Mouse (Mus musculus): ENCODE data around the gene Eng. TPM values are rescaled to one million over a fixed set of nuclear protein-coding genes. Genes with fewer than 3 reads are reported as not detected.

Eng gene
- total RNA-seq, 2 experiments from 2014 or later: 97.9 to 99.9 TPM

DNA sequence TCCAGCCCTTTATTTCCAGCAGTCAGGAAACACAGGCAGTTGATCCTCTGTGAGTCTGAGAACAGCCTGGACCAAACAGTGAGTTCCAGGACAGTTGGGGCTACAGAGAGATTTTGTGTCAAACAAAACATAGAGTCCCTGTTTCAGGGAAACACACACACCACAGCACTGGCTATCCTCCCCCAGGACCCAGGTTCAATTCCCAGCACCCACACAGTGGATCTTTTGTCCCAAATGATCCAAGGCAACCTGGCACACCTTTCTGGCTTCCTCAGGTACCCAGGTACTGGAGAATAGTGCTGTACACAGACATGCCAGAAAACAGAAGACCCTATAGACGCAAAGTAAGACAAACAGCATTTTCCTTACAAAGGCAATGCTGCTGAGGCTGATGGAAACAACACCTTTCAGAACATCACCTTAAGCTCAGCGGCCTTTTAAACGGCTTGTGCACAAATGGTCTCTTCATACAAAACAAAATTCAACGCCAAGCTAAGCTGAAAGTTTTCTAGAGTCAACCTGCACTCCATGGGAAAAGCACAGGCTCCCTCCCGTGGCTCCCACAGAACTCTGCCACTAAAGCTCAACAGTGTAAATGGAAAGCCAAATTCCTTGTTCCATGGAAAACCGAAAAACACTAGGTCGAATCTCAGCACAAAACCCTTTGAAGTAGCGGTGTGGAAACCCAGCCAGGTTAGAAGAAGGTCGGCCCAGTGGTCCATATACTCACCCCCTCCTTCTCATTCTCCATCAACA lies 65.1 kb downstream of the Eng start:
- DNase-seq: no peak

DNA sequence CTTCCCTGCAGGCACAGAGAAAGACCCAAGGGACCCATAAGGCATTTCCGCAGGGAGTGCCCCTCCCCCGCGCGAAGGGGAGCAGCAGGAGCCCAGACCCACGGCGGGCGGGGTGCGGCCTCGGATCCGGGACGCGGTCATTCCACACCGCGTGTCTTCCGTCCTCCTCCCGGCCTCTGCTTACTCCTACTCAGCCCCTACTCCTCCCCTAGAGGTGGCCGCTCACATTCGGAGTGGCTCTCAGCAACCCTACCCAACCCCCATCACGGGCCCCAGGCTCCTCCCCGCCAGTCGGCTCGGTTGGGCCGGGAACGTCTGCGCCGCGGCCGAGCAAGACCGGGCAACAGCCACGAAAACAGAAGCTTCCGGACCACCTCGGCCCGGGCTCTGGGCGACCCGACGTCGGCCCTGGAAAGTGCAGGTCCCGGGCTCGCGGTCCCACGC lies 65.7 kb downstream of the Eng start:
- DNase-seq: peak; percentile 84

DNA sequence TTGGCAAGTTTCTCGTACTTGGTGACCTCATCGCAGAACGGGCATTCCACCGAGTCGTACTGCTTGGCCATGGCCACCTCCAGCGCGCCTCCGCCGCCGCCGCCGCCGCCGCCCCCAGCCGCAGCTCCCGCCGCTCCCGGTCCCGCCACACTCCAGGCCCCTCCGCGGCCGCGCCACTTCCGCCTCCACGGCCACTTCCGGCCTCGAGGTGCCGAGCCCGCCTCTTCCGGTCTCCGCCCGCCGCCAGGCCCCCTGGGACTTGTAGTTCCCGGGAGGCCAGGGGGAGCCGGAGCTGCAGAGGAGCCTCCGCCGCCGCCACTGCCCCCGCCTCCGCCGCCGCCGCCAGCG lies 66.2 kb downstream of the Eng start:
- peak; percentile 97 for DNase-seq

DNA sequence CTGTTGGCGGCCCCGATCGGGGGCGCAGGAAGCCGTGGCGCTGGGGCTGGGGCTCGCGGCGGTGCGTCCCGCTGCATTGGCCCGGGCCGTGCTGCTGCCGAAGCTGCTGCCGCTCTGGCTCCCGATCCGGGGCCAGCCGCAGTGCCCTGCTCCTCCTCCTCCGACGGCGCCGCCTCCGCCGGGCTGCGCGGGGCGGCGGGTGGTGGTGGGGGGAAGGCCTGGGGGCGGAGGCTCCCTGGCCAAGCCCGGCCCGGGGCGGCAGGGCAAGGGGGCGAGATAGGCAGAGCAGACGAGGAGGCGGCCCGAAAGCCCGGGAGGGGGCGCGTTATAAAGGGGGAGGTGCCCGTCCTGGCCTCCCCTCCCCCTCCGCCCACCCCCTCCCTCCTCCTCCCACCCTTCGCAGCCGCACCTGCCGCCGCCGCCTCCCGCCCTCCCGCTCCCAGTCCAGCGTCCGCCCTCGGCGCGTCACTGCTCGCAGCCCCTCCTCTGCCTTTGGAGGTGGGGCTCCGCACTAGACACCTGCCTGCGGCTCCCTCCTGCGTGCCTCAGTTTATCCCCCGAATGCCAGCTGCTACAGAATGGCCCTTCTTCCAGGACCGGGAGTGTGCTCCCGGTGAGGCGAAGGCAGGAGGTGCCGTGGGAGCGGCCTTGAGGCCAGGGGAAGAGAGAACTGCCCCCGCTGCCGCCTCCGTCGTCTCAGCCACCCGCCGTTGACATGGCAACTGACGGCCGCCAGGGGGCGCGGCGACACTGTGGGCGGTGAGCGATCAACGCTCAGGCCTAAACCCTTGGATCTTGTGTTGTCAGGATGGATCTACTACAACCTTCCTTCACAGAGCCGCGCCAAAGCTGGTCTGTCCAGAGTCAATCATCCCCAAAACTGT lies 66.8 kb downstream of the Eng start, which contains the start of gene Cdk9:
Cdk9 (minus strand) TSS at position 143 of the 884 bp plus-strand sequence.
- DNase-seq: peak; percentile 96

DNA sequence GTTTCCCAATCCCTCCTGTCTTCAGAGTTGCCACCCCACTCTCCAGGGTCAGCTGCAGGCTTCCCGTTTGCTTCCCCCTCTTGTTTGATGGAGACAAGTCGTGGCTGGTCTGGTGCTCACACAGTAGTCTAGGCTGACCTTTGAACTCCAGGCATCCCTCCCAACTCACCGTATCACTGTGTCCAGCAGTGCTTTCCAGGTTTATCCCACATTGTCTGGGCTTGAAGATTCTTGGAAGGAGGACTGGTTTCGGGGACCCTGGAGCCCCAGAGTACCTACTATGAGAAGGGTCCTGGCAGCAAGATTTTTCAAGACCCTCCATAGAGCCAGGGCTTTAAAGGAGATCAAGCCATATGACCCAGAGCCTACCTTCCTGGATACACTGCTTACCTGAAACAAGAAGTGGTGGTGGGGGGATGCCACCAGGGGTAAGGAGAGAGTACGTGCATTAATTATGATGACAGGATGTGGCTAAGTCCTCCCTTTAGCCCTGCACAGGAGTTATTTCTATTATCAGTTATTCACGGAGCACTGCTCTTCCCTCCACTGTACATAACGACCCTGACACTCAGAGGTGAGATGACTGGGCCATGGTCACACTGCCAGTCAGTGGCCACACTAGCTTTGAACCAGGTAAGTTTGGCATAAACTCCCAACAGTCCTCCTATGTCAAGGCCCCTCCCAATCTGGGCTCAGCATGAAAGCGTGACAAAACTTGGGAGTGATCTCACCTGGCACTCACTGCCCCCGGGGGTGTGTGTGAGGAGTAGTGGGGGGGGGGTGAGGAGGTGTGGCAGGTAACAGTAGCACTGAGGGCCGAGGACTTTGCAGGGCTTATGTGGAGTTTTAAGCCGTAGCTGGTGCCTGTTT lies 68.0 kb downstream of the Eng start:
- no peak for DNase-seq

DNA sequence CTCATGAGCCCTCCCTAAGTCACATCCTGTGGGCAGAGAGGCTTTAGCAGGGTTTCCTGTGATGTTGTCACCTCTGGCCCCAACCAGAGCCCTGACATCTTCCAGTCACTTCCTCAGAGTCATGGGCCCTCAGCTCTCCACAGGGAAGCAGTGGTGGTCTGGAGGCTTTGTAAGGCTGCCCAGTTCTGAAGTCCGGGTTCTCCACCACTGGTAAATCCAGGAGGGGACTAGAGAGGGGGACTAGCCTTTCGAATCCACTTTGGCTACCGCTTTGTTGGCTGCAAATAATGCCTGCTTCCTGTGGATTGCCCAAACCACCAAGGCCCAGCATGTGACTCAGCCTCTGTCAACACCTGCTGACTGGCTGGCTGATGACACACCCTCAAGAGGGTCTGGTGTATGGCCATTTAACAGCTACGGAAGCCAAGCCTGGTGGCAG lies 68.6 kb downstream of the Eng start:
- no peak for DNase-seq

DNA sequence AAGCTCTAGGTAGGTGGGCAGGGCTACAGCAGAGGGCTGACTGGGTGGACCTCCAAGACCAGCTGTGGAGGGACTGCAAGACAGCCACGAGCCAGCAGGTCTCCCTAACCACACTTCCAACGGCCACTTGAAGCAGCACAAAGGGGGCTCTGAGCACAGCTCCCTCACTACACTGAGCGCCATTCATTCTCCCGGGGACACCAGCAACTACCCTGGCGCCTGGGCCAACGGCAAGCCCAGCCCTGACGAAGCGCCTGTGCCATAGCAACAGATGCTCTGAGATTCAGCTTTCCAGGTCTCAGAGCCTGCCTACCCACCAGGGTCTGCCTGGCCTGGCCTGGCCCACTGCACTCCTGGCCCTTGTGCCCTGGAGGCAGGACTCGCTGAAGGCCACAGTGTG lies 72.4 kb downstream of the Eng start:
- no peak for DNase-seq

DNA sequence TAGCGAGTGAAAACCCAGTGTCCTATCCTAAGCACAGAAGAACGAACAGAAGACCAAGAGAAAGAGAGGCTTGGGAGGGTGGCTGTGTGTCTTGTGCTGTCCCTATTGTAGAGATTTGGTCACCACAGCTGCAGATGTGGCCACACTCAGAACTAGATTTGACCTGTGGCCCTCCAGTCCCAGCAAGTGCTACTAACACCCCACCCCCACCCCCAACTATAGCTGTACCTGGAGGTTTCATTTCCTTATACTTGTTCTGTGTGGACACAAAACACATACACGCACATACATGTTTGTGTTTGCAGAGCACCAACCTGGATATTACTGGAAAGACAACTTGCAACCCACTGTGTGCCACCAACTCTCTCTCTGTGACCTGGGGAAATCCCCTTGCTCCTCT lies 73.7 kb downstream of the Eng start:
- no peak for DNase-seq

DNA sequence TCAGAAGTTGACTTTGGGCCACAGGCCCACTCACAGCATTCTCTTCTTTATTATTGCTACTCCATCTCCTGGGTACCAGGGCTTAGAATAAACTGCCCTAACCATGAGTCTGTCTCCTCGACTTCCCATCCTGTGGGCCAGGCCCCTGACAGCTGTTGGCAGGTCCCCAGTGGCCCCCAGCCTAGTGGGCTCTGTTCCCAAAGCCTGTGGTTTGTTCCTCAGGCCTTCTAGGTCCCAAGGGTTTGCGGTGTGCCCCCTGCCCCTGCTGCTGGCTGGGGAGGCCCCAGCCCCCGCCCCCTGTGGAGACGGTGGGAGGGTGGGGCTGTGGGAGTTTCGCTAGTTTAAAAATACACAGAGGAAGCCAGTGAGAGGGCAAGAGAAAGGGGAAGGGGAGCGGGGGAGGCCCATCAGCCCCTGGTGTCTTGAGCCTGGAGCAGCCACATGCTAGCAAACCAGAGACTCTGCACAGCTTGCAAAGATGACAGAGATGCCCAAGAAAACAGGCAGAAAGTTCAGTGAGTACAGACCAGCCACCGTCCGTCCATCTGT lies 74.4 kb downstream of the Eng start, which contains the start of gene Sh2d3c:
Sh2d3c (plus strand) TSS at position 375 of the 549 bp plus-strand sequence.
- no peak for DNase-seq

DNA sequence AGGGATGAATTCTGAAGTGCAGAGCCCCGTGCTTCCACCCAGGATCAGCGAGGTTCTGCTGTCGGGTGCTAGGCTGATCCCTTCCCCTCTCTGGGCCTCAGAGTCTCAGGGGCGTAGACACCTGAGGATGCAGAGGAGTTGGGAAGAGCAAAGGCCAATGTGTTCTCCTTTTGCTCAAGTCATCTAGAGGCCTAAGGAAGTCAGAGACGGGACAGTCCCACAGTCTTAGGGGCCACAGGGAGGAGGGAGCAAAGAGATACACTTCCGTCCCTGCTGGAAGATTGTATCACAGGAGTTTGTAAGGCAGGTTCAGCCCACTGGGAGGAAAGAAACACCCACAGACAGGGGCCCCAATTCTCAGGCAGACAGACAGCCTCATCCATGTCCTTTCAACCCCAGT lies 75.7 kb downstream of the Eng start:
- DNase-seq: no peak

DNA sequence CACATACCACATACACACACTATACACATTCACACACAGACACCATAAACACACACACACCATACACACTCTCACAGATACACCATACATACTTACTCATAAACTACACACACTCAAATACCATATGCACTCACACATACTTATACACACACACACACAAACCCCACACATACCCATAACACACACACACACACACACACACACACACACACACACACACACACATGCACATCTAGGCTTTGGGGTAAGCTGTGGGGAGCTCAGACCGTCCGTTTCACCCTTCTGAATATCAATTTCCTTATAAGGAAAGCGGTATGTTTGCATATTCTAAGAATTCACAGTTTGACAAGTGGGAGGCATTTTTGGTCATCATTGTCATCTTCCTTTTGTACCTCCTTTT lies 76.2 kb downstream of the Eng start:
- DNase-seq: no peak

DNA sequence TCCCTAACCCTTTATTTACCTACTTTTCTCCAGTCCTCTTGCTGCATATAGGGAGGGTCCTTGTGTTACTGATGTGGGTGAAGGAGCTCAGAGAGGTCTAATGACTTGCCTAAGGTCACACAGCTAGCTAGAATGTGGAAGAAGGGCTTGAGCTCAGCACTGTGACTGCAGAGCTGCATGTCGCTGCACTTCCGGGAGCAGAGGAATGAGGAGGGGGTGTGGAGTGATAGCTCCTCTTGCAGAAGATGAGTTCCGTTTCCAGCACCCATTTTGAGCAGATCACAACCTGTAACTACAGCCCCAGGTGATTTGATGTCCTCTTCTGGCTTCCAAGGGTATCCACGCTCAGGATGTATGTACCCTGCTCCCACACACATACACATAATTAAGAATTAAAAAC lies 77.8 kb downstream of the Eng start:
- no peak for DNase-seq

DNA sequence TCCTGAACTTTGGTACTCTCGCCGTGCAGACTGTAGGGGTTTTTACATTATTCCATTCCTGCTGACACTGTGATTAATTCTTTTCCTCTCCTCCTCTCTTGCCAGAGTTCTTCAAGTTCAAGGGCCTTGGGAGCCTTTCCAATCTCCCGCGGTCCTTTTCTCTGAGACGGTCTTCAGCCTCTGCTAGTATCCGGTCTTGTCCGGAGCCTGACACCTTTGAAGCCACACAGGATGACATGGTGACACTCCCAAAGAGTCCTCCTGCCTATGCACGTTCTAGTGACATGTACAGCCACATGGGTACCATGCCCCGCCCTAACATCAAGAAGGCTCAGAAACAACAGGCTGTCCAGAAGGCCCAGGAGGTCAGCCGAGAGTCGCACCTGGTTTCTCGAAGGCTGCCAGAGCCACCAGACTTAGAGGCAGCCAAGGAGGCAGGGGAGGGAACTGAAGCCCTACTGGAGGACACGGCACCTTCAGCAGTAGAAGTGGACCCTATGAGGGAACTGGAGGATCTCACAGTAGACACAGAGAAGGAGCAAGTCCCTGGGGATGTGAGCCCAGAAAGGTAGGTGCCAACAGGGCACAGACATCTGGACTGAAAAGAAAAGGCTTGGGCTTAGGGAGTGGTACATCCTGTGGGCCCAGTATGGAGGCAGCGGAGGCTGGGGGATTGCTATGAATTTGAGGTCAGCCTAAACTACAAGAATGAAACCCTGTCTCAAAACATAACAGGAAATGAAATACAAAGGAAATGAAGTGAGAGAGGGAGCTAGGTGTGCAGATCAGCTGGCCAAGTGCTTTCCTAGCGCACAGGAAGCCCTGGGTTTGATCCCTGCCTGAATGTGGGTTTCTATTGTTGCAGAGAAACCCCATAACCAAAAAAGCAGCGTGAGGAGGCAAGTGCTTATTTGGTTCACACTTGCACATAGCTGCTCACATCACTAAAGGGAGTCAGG lies 78.7 kb downstream of the Eng start:
- peak; percentile 57 for DNase-seq

DNA sequence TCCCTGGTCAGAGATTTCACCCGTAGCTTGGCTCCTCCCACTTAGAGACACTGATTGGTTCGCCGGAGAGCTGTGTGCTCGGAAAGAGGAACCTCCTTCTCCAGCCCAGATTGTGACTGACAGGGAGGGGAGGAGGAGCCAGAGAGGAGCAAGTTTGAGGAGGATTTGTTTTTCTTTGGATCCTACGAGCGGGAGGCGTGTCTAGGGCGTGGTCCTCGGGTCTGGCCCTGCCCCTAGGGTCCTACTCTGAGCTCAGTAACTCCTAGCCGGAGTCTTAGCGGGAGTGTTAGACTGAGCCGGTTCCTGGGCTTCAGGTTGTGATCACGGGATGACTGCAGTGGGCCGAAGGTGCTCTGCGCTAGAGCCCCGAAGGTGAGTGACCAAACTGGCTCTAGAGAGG lies 81.0 kb downstream of the Eng start:
- peak; percentile 94 for DNase-seq

DNA sequence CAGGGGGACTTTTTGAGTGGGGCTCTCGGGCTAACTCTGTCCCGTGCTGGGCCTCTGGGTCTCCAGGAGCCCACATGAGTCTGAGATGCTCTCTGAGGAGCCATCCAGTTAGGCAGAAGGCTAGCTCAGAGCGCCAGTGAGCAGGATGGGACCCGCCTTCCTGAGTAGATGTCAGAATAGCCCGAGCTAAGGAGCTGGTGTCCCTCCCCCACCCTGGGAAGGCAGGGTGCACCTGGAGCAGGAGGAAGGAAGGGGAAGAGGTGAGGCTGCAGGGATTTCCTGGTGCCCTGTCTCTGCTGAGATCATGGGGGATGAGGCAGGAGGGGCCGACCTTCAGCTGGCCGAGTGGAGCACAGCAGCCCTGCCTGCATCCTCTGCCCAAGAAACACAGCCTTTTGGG lies 82.1 kb downstream of the Eng start:
- peak; percentile 63 for DNase-seq

DNA sequence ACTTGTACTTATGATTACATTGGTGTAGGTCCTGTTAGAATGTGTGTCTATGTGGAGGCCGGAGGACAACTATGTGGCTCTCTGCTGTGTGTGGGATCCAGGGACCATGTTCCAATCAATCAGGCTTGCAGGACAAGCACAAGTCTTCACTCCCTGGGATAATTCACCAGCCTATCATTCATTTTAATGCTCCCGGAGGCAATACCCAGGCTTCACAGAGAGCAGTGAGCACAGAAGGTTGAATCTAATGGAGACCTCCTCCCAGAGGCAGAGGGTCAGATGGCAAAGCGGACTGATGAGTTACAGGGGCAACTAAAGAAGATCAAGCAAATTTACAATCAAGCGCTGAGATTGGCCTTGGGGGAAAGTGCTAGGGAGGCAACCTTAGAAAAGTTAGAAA lies 83.2 kb downstream of the Eng start:
- DNase-seq: no peak

DNA sequence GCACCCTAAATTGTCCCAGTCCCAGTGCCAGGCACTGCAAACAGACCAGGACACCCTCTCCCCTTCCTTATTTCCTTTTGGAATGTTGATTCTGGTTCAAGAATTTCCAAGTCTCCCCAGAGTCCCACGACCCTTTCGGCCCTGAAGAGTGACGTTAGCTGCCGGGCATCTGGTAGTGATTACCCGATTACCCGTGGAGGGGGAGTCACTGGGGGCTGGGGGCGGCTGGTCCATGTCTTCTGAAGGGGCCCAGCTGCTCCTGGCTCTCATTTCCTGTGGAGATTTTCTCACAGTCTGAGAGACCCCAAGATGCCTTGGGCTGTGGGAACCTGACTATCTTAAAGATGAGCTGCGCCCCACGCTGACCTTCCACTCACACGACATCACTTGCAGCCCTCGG lies 84.5 kb downstream of the Eng start:
- DNase-seq: no peak

DNA sequence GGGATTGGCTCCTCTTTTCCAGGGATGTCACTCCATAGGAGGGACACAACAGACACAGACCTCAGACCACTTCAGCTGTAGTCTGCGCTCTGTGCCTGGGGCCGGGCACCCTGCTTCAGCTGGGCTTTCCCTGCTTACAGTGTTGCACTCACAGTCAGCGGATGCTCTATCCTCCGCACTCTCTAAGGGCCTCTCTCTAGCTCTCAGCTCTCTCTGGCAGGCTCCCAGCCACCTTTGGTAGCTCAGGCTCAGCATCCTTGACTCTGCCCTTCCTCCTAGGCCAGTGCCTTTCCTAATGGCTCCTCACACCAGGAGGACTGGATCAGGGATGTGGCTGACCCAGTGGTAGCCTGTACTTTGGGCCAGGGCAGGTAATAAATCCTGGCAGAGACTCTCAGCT lies 85.5 kb downstream of the Eng start:
- no peak for DNase-seq
